Mouse (Mus musculus): Measurements from ENCODE around the gene Rab34.

DNA sequence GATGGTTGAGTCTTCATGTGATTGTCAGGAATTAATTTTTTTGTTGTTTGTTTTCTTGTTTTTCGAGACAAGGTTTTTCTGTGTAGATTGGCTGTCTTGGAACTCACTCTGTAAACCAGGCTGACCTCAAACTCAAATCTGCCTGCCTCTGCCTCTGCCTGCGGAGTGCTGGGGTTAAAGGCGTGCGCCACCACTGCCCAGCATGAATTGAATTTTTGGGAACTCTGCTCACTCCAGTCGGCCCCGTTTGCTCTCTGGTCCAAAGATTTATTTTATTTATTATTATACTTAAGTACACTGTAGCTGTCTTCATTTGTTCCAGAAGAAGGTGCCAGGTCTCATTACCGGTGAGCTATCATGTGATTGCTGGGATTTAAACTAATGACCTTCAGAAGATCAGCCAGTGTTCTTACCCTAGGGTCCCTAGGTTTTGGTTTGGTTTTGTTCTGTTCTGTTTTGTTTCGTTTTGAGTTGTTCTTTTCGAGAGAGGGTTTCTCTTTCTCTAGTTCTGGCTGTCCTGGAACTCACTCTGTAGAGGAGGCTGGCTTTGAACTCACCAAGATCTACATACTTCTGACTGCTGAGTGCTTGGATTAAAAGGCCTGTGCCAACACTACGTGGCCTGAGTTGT lies 4.2 kb upstream of the Rab34 start:
- TF ChIP-seq CTCF (IDR thresholded peaks at IDR 0.05; ENCODE audit: control insufficient read depth, insufficient read depth, insufficient read length): no peak
- no peak for TF ChIP-seq USF1 (IDR thresholded peaks at IDR 0.05; ENCODE audit: low read depth)
- no peak for TF ChIP-seq MAX (IDR thresholded peaks at IDR 0.05)
- TF ChIP-seq FOSL1 (IDR thresholded peaks at IDR 0.05; ENCODE audit: insufficient read depth, low read length, poor library complexity, severe bottlenecking): no peak
- no peak for TF ChIP-seq MYOG (IDR thresholded peaks at IDR 0.05; ENCODE audit: control insufficient read depth, extremely low read depth, insufficient read length)
- TF ChIP-seq MYOD1 (IDR thresholded peaks at IDR 0.05; ENCODE audit: control insufficient read depth, insufficient read length, low read depth): no peak
